Mouse (Mus musculus) olfactory bulb, adult 2 months (tissue): ENCODE results near the gene Plekha6.

ENCODE experiments used
- CTCF ChIP-seq: fragments of 200-500 bp; IDR thresholded peaks from 2 replicates; pipeline ENCODE4 v1.5.1; 2012; ENCODE audit warnings: low read depth, mild to moderate bottlenecking, low read length, moderate library complexity; ENCODE audit not compliant: insufficient read depth
- POLR2A ChIP-seq: fragments of 200-500 bp; IDR thresholded peaks from 2 replicates; pipeline ENCODE4 v1.6.1; 2012; ENCODE audit warnings: mild to moderate bottlenecking, low read depth, low read length, moderate library complexity; ENCODE audit not compliant: insufficient read depth

- TF ChIP-seq CTCF, result no peak
- TF ChIP-seq POLR2A, result no peak
These were observed 92.3 kb downstream of the Plekha6 start for GRCm38 (mm10) chr1:133256347-133256746.
